Mouse (Mus musculus) stomach, postnatal 0 days (tissue): ENCODE results near the gene Plekhh2.

Experiments
- CTCF ChIP-seq: IDR thresholded peaks from 2 replicates; pipeline ENCODE4 v1.5.1; 2016; ENCODE audit warnings: antibody characterized with exemption, low read depth, mild to moderate bottlenecking, moderate library complexity
- EP300 ChIP-seq: optimal IDR thresholded peaks from 2 replicates; pipeline ENCODE3; 2016; ENCODE audit warnings: antibody characterized with exemption

- no peak for TF ChIP-seq EP300
- peak; percentile 77 for TF ChIP-seq CTCF
These were observed 31.0 kb upstream of the Plekhh2 start for GRCm38 (mm10) chr17:84480464-84481355.
